Mouse (Mus musculus) stomach, postnatal 0 days (tissue): ENCODE measurements around the gene Ski.

Source experiments
- CTCF ChIP-seq: IDR thresholded peaks from 2 replicates; pipeline ENCODE4 v1.5.1; 2016; ENCODE audit warnings: antibody characterized with exemption, low read depth, mild to moderate bottlenecking, moderate library complexity
- EP300 ChIP-seq: optimal IDR thresholded peaks from 2 replicates; pipeline ENCODE3; 2016; ENCODE audit warnings: antibody characterized with exemption

DNA sequence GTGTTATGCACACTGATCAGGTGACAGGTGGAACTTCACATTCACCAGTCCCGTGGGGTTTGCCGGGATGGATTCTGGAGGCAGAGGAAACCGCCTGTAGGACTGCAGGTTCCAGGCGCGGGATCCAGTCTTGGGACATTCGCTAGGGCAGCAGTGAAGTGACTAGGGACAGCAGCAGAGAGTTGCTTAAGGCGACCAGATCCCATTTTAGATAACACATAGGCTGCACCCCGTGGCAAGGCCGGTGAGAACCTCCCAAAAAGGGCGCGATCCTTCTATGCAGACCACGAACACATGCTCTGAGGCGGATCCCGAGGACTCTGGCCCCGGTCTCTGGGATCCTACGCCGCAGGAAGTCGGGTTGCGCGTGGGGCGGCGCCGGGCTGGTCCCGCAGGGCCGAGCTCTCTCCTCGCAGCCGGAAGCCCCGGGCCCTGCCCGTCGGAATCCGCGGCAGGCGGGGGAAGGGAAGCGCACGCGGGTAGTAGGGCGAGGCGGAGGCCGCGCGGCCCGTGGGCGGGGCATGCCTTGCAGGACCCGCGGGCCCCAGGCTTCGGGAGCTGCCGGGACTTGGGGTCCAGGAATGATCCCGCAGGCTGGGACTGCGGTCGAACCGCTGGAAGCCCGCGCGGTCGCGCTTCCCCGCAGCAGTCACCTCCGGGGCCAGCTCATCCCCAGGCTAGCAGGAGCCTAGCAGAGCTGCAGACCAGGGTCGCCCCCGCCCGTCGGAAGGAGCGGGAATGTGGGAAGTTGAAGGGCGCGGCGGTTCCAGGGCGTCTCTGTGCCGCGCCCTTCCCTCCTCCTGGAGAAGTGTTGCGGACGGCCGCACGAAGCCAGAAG is 71.9 kb downstream of the Ski start:
- TF ChIP-seq CTCF, result no peak
- TF ChIP-seq EP300, result peak; percentile 83
